Mouse (Mus musculus) neural tube, embryonic 11.5 days (tissue): ENCODE measurements at regions not wholly inside any gene's neighbourhood (a gene's known extent, or its start where the extent isn't known, plus 50 kb on each side); places are given as distances from the start of the nearest gene placed in this dataset.

ENCODE experiments used
- ATAC-seq: fragments of 200-750 bp; cut with Nextera tagmentation; 2 replicates; pipeline ENCODE4 v1.8.0; 2017; ENCODE audit warnings: moderate number of reproducible peaks, mild to moderate bottlenecking, moderate TSS enrichment, moderate library complexity; ENCODE audit not compliant: insufficient read depth, low FRiP score, low TSS enrichment
- DNase-seq: peaks from one replicate; pipeline ENCODE4 v3.0.0-alpha.2; 2015; ENCODE audit warnings: low spot score
- H3K27ac ChIP-seq: fragments of 300-500 bp; sonication (generic); 2 replicates; pipeline ENCODE4 v1.5.1; 2014; ENCODE audit warnings: low read depth, mild to moderate bottlenecking, low read length
- H3K27me3 ChIP-seq: fragments of 300-500 bp; sonication (generic); 2 replicates; pipeline ENCODE4 v1.6.1; 2014; ENCODE audit warnings: mild to moderate bottlenecking, low read length, mixed read lengths; ENCODE audit not compliant: control insufficient read depth, insufficient read depth
- H3K36me3 ChIP-seq: fragments of 300-500 bp; sonication (generic); 2 replicates; pipeline ENCODE4 v1.6.1; 2014; ENCODE audit warnings: mild to moderate bottlenecking, low read length, moderate library complexity, mixed read lengths; ENCODE audit not compliant: control insufficient read depth, insufficient read depth
- H3K4me1 ChIP-seq: fragments of 300-500 bp; sonication (generic); 2 replicates; pipeline ENCODE4 v1.6.1; 2014; ENCODE audit warnings: low read length, mixed read lengths; ENCODE audit not compliant: control insufficient read depth, insufficient read depth
- H3K4me2 ChIP-seq: fragments of 300-500 bp; sonication (generic); 2 replicates; pipeline ENCODE4 v1.6.1; 2014; ENCODE audit warnings: low read depth, mild to moderate bottlenecking, moderate library complexity
- H3K4me3 ChIP-seq: fragments of 300-500 bp; sonication (generic); 2 replicates; pipeline ENCODE4 v1.5.1; 2014; ENCODE audit warnings: low read depth, low read length
- H3K9ac ChIP-seq: fragments of 300-500 bp; sonication (generic); 2 replicates; pipeline ENCODE4 v1.6.1; 2014; ENCODE audit warnings: mild to moderate bottlenecking, low read length
- H3K9me3 ChIP-seq: fragments of 300-500 bp; sonication (generic); 2 replicates; pipeline ENCODE4 v1.6.1; 2016; ENCODE audit warnings: low read length; ENCODE audit not compliant: control insufficient read depth
- WGBS: fragments of 180-500 bp; shearing (Covaris S2); extraction: QIAGEN DNeasy Blood & Tissue Kit; methylation state at CpG from one replicate; pipeline ENCODE4 v1.1.7; 2014; 5-methylcytosine and 5-hydroxymethylcytosine counted together

- no peaks in the 10 kb centered on the region for H3K27me3 ChIP-seq
- no peak overlapping the region for H3K9ac ChIP-seq
- H3K4me3 ChIP-seq: peak overlapping the region; percentile 24
- ATAC-seq (peak; percentile 65; the same call in 1 of the 2 replicates), DNase-seq (peak; percentile 59)
- H3K36me3 ChIP-seq: no peaks in the 10 kb centered on the region
- H3K27ac ChIP-seq: no peak overlapping the region
- no peaks in the 10 kb centered on the region for H3K9me3 ChIP-seq
- no peaks in the 10 kb centered on the region for H3K4me1 ChIP-seq
- 24% methylated on average over 24 of the region's 24 CpGs for WGBS
- peak overlapping the region; percentile 48 for H3K4me2 ChIP-seq
These were observed 164.9 kb downstream of the Tm4sf1 start for GRCm38 (mm10) chr3:57136847-57137246.

GRCm38 (mm10) chr3:57128606-57129005 lies 173.2 kb downstream of the Tm4sf1 start:
- Histone ChIP-seq H3K27ac (no peak overlapping the region), H3K9ac (no peak overlapping the region), H3K9me3 (no peaks in the 10 kb centered on the region), H3K4me2 (no peak overlapping the region), H3K4me3 (no peak overlapping the region), H3K36me3 (no peaks in the 10 kb centered on the region), H3K4me1 (no peaks in the 10 kb centered on the region), H3K27me3 (no peaks in the 10 kb centered on the region)
- no peak for DNase-seq
- ATAC-seq: no peak
- WGBS: 88% methylated on average over 2 of the region's 2 CpGs

DNA sequence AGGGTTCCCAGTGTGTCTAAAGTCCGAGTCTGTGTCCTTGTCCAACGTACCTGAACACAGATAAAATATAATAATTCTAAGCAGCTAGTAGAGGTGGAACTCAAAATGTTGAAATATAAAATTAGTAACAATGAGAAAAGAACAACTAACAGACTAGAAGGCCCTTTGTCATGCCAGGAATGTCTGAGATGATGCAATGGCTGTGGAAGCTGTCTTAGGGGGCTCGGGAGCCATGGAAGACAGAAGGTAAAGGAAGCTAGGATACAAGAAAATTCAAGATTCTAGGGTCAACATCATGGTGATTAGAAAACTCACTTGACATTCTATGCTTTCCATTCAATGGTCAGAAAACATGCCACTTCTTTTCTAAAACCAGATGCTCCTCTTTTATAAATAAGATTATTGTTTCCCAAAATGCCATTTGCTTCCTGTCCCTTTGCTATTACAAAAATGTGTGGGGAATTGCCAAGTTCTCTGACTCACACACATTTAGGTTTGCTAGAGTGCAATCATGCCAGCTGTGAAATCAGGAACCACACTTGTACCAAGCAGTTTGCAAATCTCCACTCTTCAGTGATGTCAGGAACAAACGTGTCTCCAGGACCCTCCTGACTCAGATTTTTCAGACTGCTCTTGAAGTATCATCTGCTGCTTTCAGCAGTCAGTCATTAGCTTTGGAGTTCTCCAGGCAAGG lies 175.8 kb downstream of the Tm4sf1 start:
- no peak overlapping the region for H3K27ac ChIP-seq
- H3K9ac ChIP-seq: no peak overlapping the region
- ATAC-seq (no peak), DNase-seq (no peak)
- no peaks in the 10 kb centered on the region for H3K36me3 ChIP-seq
- H3K9me3 ChIP-seq: no peaks in the 10 kb centered on the region
- H3K4me3 ChIP-seq: no peak overlapping the region
- H3K27me3 ChIP-seq: no peaks in the 10 kb centered on the region
- WGBS: 83% methylated on average over 4 of the region's 4 CpGs
- no peaks in the 10 kb centered on the region for H3K4me1 ChIP-seq
- H3K4me2 ChIP-seq: no peak overlapping the region

GRCm38 (mm10) chr3:57118016-57118415 lies 183.8 kb downstream of the Tm4sf1 start:
- H3K4me3 ChIP-seq: no peak overlapping the region
- ATAC-seq (no peak), DNase-seq (no peak)
- no peaks in the 10 kb centered on the region for H3K36me3 ChIP-seq
- H3K9ac ChIP-seq: no peak overlapping the region
- H3K27me3 ChIP-seq: no peaks in the 10 kb centered on the region
- H3K27ac ChIP-seq: no peak overlapping the region
- no peaks in the 10 kb centered on the region for H3K4me1 ChIP-seq
- 97% methylated on average over 1 of the region's 1 CpGs for WGBS
- no peak overlapping the region for H3K4me2 ChIP-seq
- no peaks in the 10 kb centered on the region for H3K9me3 ChIP-seq

GRCm38 (mm10) chr3:57102254-57102653 lies 199.5 kb downstream of the Tm4sf1 start:
- Histone ChIP-seq H3K4me2 (no peak overlapping the region), H3K4me3 (no peak overlapping the region), H3K36me3 (no peaks in the 10 kb centered on the region), H3K4me1 (no peaks in the 10 kb centered on the region), H3K9ac (no peak overlapping the region), H3K27ac (no peak overlapping the region), H3K27me3 (no peaks in the 10 kb centered on the region), H3K9me3 (no peaks in the 10 kb centered on the region)
- DNase-seq (no peak), ATAC-seq (no peak)
- WGBS: 91% methylated on average over 2 of the region's 2 CpGs

DNA sequence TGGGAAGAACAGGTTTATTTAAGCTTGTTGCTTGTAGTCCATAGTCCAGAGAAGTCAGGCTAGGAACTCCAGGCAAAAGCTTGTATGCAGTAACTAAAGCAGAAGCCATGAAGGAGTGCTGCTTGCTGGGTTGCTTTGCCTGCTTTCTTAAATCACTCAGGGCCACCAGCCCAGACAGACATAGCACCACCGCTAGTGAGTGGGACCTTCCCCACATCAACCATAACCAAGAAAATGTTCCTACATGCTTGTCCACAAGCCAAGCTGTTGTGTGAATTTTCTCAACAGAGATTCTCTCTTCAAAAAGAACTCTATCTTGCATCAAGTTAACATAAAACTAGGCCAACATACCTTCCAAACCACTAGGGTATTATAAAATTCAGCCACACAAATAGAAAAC lies 201.3 kb downstream of the Tm4sf1 start:
- ATAC-seq (no peak), DNase-seq (no peak)
- Histone ChIP-seq H3K4me2 (no peak overlapping the region), H3K9me3 (no peaks in the 10 kb centered on the region), H3K27me3 (no peaks in the 10 kb centered on the region), H3K27ac (no peak overlapping the region), H3K9ac (no peak overlapping the region), H3K36me3 (no peaks in the 10 kb centered on the region), H3K4me1 (no peaks in the 10 kb centered on the region), H3K4me3 (no peak overlapping the region)
- WGBS: 97% methylated on average over 1 of the region's 1 CpGs

GRCm38 (mm10) chr3:57094936-57095335 lies 206.9 kb downstream of the Tm4sf1 start:
- Histone ChIP-seq H3K27ac (no peak overlapping the region), H3K36me3 (no peaks in the 10 kb centered on the region), H3K27me3 (no peaks in the 10 kb centered on the region), H3K4me2 (no peak overlapping the region), H3K4me3 (no peak overlapping the region), H3K4me1 (no peaks in the 10 kb centered on the region), H3K9ac (no peak overlapping the region), H3K9me3 (no peaks in the 10 kb centered on the region)
- 76% methylated on average over 3 of the region's 3 CpGs for WGBS
- no peak for ATAC-seq
- DNase-seq: no peak

GRCm38 (mm10) chr3:57093201-57093940 lies 208.4 kb downstream of the Tm4sf1 start:
- H3K9me3 ChIP-seq: no peaks in the 10 kb centered on the region
- H3K4me1 ChIP-seq: no peaks in the 10 kb centered on the region
- DNase-seq (no peak), ATAC-seq (no peak)
- WGBS: 94% methylated on average over 1 of the region's 1 CpGs
- H3K36me3 ChIP-seq: no peaks in the 10 kb centered on the region
- H3K27me3 ChIP-seq: no peaks in the 10 kb centered on the region
- H3K9ac ChIP-seq: no peak overlapping the region
- no peak overlapping the region for H3K27ac ChIP-seq
- H3K4me3 ChIP-seq: no peak overlapping the region
- no peak overlapping the region for H3K4me2 ChIP-seq

DNA sequence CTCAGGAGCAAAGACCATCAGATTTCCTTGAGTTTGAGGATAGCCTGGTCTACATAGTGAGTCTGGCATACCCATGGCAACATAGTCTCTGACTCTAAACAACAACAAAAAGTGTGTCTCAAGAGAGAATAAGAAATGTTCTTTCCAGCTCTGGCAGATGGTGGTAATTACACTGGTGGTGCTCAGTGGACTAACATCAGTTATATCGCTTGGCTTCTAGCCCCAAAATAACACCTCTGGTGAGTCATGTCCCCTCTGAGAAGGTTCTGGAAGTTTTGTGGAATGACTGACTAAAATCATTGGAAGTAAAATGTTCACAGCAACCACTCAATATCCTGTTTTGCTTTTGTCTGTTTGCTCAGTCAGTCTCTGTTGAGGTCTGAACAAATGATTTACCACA lies 227.3 kb downstream of the Tm4sf1 start:
- WGBS: 87% methylated on average over 1 of the region's 1 CpGs
- H3K9me3 ChIP-seq: no peaks in the 10 kb centered on the region
- no peak overlapping the region for H3K27ac ChIP-seq
- DNase-seq (no peak), ATAC-seq (no peak)
- no peaks in the 10 kb centered on the region for H3K27me3 ChIP-seq
- H3K36me3 ChIP-seq: no peaks in the 10 kb centered on the region
- H3K4me3 ChIP-seq: no peak overlapping the region
- no peak overlapping the region for H3K4me2 ChIP-seq
- H3K9ac ChIP-seq: no peak overlapping the region
- no peaks in the 10 kb centered on the region for H3K4me1 ChIP-seq
